Mouse (Mus musculus): Measurements from ENCODE around the gene Nova1.

DNA sequence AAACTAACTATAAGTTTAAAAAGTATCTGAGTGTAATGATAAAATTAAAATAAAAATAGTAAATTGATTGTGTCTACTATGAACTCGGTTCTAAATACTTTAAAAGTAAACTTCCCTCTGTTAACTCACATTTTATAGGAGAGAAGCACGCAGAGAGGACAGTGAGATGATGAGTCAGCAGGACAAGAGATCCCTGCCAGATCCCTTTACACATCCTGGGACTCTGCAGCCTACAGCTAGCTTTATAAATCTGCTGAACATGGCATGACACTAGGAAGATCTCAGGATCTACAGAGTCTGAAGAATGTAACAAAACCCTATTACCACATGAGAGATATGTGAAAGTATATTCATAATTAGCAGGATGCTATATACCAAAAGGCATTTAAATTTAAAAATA lies 37.7 kb downstream of the Nova1 start:
- TF ChIP-seq SIN3A (IDR thresholded peaks at IDR 0.05; ENCODE audit: low read length) (no peak), CTCF (conservative IDR thresholded peaks at IDR 0.05 in 1 of 2, IDR thresholded peaks at IDR 0.05 in 1 of 2; ENCODE audit: low read depth in 2 of 2, low read length in 2 of 2) (no peak), UBTF (IDR thresholded peaks at IDR 0.05; ENCODE audit: low read depth, low read length) (no peak), BHLHE40 (IDR thresholded peaks at IDR 0.05; ENCODE audit: low read depth, low read length) (no peak), ELF1 (IDR thresholded peaks at IDR 0.05; ENCODE audit: low read depth, low read length) (no peak), POLR2A (IDR thresholded peaks at IDR 0.05; ENCODE audit: low read depth, low read length) (no peak), USF1 (IDR thresholded peaks at IDR 0.05; ENCODE audit: low read depth, low read length) (no peak), TCF12 (IDR thresholded peaks at IDR 0.05; ENCODE audit: low read depth, low read length) (no peak), USF2 (conservative IDR thresholded peaks at IDR 0.05; ENCODE audit: low read depth, low read length) (no peak), MEF2A (IDR thresholded peaks at IDR 0.05; ENCODE audit: borderline replicate concordance, low read depth, low read length) (no peak)
